In the genomic region with DNA sequence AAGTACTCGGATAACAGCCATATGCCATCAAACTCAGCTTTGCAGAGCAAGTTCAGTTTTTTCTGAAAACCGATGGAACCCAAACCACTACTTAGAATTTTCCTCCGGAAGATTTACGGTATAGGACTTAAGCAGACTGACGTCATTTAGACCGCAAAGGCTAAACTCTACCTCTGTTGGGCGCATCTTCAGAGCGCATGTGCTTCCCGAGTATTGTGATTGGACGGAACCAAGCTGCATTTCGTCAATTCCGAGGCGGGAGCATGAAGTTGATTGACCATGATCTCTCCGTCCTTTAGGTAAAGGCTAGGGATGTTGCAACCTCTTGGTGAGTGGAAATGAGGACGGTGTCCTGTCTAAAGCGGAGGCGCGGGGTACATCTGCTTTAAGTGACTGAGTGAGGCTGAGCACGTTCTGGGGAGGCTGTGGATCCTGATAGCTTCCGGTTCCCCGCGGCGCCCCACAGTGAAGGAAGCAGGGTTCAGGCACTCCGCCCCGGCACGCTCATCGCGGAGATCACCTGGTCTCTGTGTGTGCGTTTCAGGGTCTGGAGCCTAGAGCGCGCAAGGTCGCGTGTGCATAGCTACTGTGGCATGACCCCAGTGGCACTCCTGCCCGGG, we compare ENCODE assay signal across 8 mouse cellular contexts. TPM values are rescaled to one million over a fixed set of nuclear protein-coding genes. Genes with fewer than 3 reads are reported as not detected.
A peak's percentile ranks its signal among the peaks of the same experiment; 100 is the strongest.
DNase-seq lines count a peak whose midpoint lies in the region; ATAC-seq lines count a peak whose summit lies in the region.

Gene Dhrs7b, plus strand, starts transcription at position 199 of the 620 bp plus-strand sequence.

- peak within 1 kb of the TSS; percentile 73 for H3K4me3 ChIP-seq in intestine, embryonic 14.5 days (ENCODE audit: low read depth, low read length)

- H3K27ac ChIP-seq in intestine, embryonic 14.5 days (ENCODE audit: low read depth), result peak within 1 kb of the TSS; percentile 57

- no peaks in the 10 kb centered on the region for H3K27me3 ChIP-seq in intestine, embryonic 14.5 days (replicated peaks; ENCODE audit: control insufficient read depth, insufficient read depth, low read length)

- WGBS in intestine, embryonic 14.5 days, result under 1% methylated on average over 34 of the region's 34 CpGs

- peak; percentile 97 for ATAC-seq in intestine, embryonic 14.5 days (replicated peaks; ENCODE audit: low FRiP score, low TSS enrichment, low read depth)

- H3K36me3 ChIP-seq in intestine, embryonic 14.5 days (ENCODE audit: control insufficient read depth, insufficient read depth, low read length), result 0 out of 2 replicates have a peak, but pooled peaks cover 5% of the 10 kb centered on the region

- intact Hi-C loops in left cerebral cortex, postnatal 14 days (cut with DNase I), result loop anchor here (5.0 kb wide), 2 partner anchors 47 to 53 kb away; partner anchors contain the start of genes Smcr8, Tmem11 and Top3a

- H3K4me2 ChIP-seq in intestine, embryonic 14.5 days (ENCODE audit: low read length), result peak within 1 kb of the TSS; percentile 72

- peak; percentile 68 to 75 for DNase-seq in adrenal gland, adult 18-20 months (ENCODE audit: low spot score in 2 of 2)
- peak; percentile 93 for DNase-seq in embryo, embryonic 11 days
- DNase-seq in gastrocnemius, postnatal 25 days, result peak; percentile 84
- DNase-seq in intestine, embryonic 14.5 days (ENCODE audit: low spot score), result peak; percentile 88
- peak; percentile 91 to 95 for DNase-seq in left cerebral cortex, postnatal 14 days (ENCODE audit: low spot score in 2 of 2)
- peak; percentile 94 for DNase-seq in mesoderm, embryonic 11.5 days (ENCODE audit: low read depth, low spot score)
- peak; percentile 86 to 93 for DNase-seq in right cerebral cortex, postnatal 36 days (ENCODE audit: low spot score in 2 of 2)
- peak; percentile 90 for DNase-seq in yolk sac, embryonic 10.5 days (ENCODE audit: low spot score)

- no peaks in the 10 kb centered on the region for H3K9me3 ChIP-seq in intestine, embryonic 14.5 days (ENCODE audit: control insufficient read depth, low read length)

- peaks cover 4% of the 10 kb centered on the region for H3K4me1 ChIP-seq in intestine, embryonic 14.5 days (replicated peaks; ENCODE audit: control insufficient read depth, insufficient read depth, low read length)

- peak within 1 kb of the TSS; percentile 58 for H3K9ac ChIP-seq in intestine, embryonic 14.5 days (ENCODE audit: low read length)

RNA-seq across cellular contexts. Expression of gene Dhrs7b, which starts in this region (rescaled TPM):
- 10 to 100 TPM; 44.3 to 54.0 TPM for total RNA-seq in adrenal gland, adult 18-20 months (2021)
- total RNA-seq in gastrocnemius, postnatal 25 days (2021), result 10 to 100 TPM; 19.1 to 22.0 TPM
- polyA plus RNA-seq in intestine, embryonic 14.5 days (2014; fragmentation: Nextera tagmentation; extraction: Ambion mirVana), result 49.4 and 50.3 TPM in 2 replicates
- total RNA-seq in left cerebral cortex, postnatal 14 days (2021), result 10 to 100 TPM; 30.6 to 31.5 TPM

Comparison
In these comparisons a context has a peak if more than half of its experiments do, and no peak if none do; other contexts are left out.
1. Peak in every context shown above with its lines: DNase-seq, ATAC-seq, H3K4me3 ChIP-seq and H3K27ac ChIP-seq.